Mouse (Mus musculus): ENCODE measurements around the gene Hoxb13. TPM values are rescaled to one million over a fixed set of nuclear protein-coding genes. Genes with fewer than 3 reads are reported as not detected.

Hoxb13 gene
- total RNA-seq, 4 experiments from 2014 or later = not detected

Other genes starting within 250 kb of the Hoxb13 start
- gene Igf2bp1, start 188.4 kb upstream of the Hoxb13 start, total RNA-seq (2022) = under 1 TPM in 2 of 4 experiments, not detected in 2; 0.03 TPM
- not detected for gene Gip, start 169.8 kb upstream of the Hoxb13 start, total RNA-seq (2022)
- 10 to 100 TPM; 41.5 to 49.4 (median 46.7) TPM for gene Snf8, start 159.4 kb upstream of the Hoxb13 start, total RNA-seq (2022)
- 10 to 100 TPM; 28.1 to 32.7 (median 30.7) TPM for gene Ube2z, start 128.9 kb upstream of the Hoxb13 start, total RNA-seq (2022)
- gene Atp5g1, start 118.6 kb upstream of the Hoxb13 start, total RNA-seq (2022) = 1,000 to 10,000 TPM; 3,689 to 3,785 (median 3,746) TPM
- gene Calcoco2, start 82.4 kb upstream of the Hoxb13 start, total RNA-seq (2022) = under 1 TPM in 1 of 4 experiments, not detected in 3; 0.29 TPM
- under 1 TPM in 1 of 4 experiments, not detected in 3; 0.14 TPM for gene Ttll6, start 60.5 kb upstream of the Hoxb13 start, total RNA-seq (2022)
- gene Hoxb9, start 77.1 kb downstream of the Hoxb13 start, total RNA-seq (2022) = not detected
- not detected for gene Hoxb8, start 87.6 kb downstream of the Hoxb13 start, total RNA-seq (2022)
- not detected for gene Hoxb7, start 92.3 kb downstream of the Hoxb13 start, total RNA-seq (2022)
- gene Hoxb6, start 98.2 kb downstream of the Hoxb13 start, total RNA-seq (2022) = not detected
- under 1 TPM in 1 of 4 experiments, not detected in 3; 0.11 TPM for gene Hoxb5, start 109.0 kb downstream of the Hoxb13 start, total RNA-seq (2022)
- under 1 TPM; 0.35 to 0.63 (median 0.53) TPM for gene Hoxb4, start 124.0 kb downstream of the Hoxb13 start, total RNA-seq (2022)
- under 1 TPM; 0.25 to 0.37 (median 0.30) TPM for gene Hoxb3, start 129.0 kb downstream of the Hoxb13 start, total RNA-seq (2022)
- under 1 TPM; 0.38 to 0.80 (median 0.64) TPM for gene Hoxb2, start 156.2 kb downstream of the Hoxb13 start, total RNA-seq (2022)
- not detected for gene Hoxb1, start 171.4 kb downstream of the Hoxb13 start, total RNA-seq (2022)